Mouse (Mus musculus) layer of hippocampus, postnatal 36 days (tissue): ENCODE data around the gene Ndufb6. TPM values are rescaled to one million over a fixed set of nuclear protein-coding genes. Genes with fewer than 3 reads are reported as not detected.

ENCODE experiments used
- total RNA-seq, 2 experiments: library from RNA; stranded (reverse); gene quantifications; 2 replicates each; pipeline ENCODE4 v1.2.3; 2021

Gene Ndufb6
- total RNA-seq, 2 experiments from 2014 or later = 171 to 194 TPM

Other genes with a start within 250 kb of the Ndufb6 start
- 10 to 100 TPM; 30.6 to 35.6 TPM for gene Aco1, start 136.3 kb downstream of the Ndufb6 start, total RNA-seq
- 1 to 10 TPM; 3.5 TPM for gene Ddx58, start 39.6 kb downstream of the Ndufb6 start, total RNA-seq
- 10 to 100 TPM; 12.9 to 14.9 TPM for gene Smim27, start 9.8 kb downstream of the Ndufb6 start, total RNA-seq
- 10 to 100 TPM; 20.9 to 21.3 TPM for gene Topors, start 9.6 kb downstream of the Ndufb6 start, total RNA-seq
- gene Tmem215, start 192.8 kb upstream of the Ndufb6 start, total RNA-seq = 1 to 10 TPM; 5.8 to 8.4 TPM